Mouse (Mus musculus): ENCODE measurements around the gene Gamt. TPM values are rescaled to one million over a fixed set of nuclear protein-coding genes. Genes with fewer than 3 reads are reported as not detected.

Gamt gene
- polyA plus RNA-seq, 1 experiment from 2014 or later: 8.2 TPM

DNA sequence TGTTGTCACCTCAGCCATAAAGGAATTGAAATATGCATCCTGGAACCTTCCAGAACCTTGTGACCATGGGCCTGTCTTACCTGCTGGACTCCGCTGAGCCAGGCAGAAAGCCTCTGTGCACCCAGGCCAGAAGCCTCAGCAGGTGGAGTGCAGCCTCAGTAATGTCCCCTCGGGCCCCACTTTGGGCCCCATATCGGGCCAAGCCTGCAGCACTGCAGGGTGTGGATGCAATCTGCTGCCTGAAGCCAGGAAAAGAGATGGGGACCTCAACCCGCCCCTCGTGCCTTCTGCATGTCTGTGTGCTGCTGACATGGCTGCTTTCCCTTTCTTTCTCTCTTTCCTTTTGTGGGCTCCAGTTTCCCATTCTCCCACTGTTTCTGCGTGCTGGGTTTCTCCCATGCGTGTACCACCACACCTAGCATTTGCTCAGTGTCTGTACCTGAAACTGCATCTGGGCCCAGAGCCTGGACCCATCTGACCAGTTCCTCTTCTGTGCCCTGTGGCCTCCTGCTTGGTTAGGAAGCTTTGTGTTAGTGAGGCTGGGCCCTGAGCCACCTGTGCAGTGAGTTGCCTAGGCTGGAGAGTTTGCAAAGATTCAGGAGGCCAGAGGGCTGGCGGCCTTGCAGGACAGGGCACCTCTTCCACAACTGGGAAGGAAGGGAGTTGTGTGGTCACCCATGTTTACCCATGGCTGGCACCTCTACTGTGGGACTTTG is 11.2 kb upstream of the Gamt start:
- peaks cover 28% of the 10 kb centered on the region for H3K36me3 ChIP-seq (ENCODE audit: inconsistent target)
- H3K4me3 ChIP-seq (ENCODE audit: inconsistent target): no peak overlapping the region

GRCm38 (mm10) chr10:80271186-80271843 is 10.5 kb upstream of the Gamt start:
- peaks cover 22% of the 10 kb centered on the region for H3K36me3 ChIP-seq (ENCODE audit: inconsistent target)
- no peak overlapping the region for H3K4me3 ChIP-seq (ENCODE audit: inconsistent target)
- 33% methylated on average over 5 of the region's 5 CpGs for WGBS (ENCODE audit: missing documents)
- peaks cover 99% of the 10 kb centered on the region for H3K79me2 ChIP-seq (ENCODE audit: inconsistent target)
- H3K27ac ChIP-seq: peak overlapping the region; percentile 34

More for the DNA sequence above, 11.2 kb upstream of the Gamt start:
- Histone ChIP-seq H3K27ac (no peak overlapping the region), H3K79me2 (ENCODE audit: inconsistent target) (peaks cover 92% of the 10 kb centered on the region)
- 81% methylated on average over 8 of the region's 8 CpGs for WGBS (ENCODE audit: missing documents)

DNA sequence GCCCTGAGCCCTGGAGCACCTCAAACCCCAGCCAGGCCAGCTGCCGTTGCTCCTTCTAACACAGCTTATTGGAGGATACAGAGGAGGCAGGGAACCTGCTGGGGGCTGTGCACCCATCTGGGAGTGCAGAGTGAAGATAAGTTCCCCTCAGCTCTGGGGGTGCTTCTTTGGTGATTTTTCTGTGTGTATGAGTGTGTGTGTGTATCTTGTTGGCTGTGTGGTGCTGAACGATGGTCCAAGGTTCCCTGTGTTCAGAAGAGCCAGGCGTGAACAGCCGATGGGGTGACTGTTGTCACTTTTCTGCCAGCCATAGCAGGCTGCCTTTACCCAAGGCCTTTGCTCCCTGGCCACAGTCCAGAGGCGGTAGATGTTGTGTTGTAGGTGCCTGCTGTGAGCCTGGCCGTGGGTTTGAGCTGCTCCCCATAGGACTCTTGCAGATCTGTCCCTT is 9.9 kb upstream of the Gamt start:
- Histone ChIP-seq H3K79me2 (ENCODE audit: inconsistent target) (peaks cover 100% of the 10 kb centered on the region), H3K27ac (peak overlapping the region; percentile 34), H3K36me3 (ENCODE audit: inconsistent target) (peaks cover 17% of the 10 kb centered on the region), H3K4me3 (ENCODE audit: inconsistent target) (no peak overlapping the region)
- 42% methylated on average over 6 of the region's 6 CpGs for WGBS (ENCODE audit: missing documents)

- peak overlapping the region; percentile 34; the same call in 1 of the 2 replicates for H3K27ac ChIP-seq
- H3K4me3 ChIP-seq (ENCODE audit: inconsistent target): no peak overlapping the region
These were observed 9.3 kb upstream of the Gamt start for GRCm38 (mm10) chr10:80270099-80270498.

DNA sequence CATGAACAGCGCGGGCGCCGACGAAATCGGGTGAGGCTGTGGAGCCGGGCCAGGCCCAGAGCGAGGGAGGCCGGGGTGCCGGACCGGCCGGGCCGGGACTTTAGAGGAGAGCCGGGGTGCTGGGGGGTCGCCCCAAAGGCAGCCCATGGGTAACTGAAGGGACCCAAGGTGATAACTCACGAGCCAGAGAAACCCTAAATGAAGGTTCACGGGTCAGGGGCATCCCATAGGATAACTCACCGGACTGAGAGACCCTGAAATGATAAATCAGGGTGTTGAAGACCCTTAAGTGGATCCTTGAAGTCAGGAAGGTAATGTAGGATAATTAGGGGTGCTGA is 4.3 kb upstream of the Gamt start:
- H3K36me3 ChIP-seq (ENCODE audit: inconsistent target): no peaks in the 10 kb centered on the region
- H3K79me2 ChIP-seq (ENCODE audit: inconsistent target): peaks cover 60% of the 10 kb centered on the region
- H3K4me3 ChIP-seq (ENCODE audit: inconsistent target): peak overlapping the region; percentile 92
- 2% methylated on average over 12 of the region's 18 CpGs for WGBS (ENCODE audit: missing documents)
- H3K27ac ChIP-seq: peak overlapping the region; percentile 73

More at GRCm38 (mm10) chr10:80270099-80270498, 9.3 kb upstream of the Gamt start:
- peaks cover 12% of the 10 kb centered on the region; the same call in 1 of the 2 replicates for H3K36me3 ChIP-seq (ENCODE audit: inconsistent target)
- WGBS (ENCODE audit: missing documents): 47% methylated on average over 2 of the region's 2 CpGs
- H3K79me2 ChIP-seq (ENCODE audit: inconsistent target): peaks cover 100% of the 10 kb centered on the region

GRCm38 (mm10) chr10:80264341-80265148 is 3.7 kb upstream of the Gamt start:
- peak overlapping the region; percentile 91 for H3K27ac ChIP-seq
- WGBS (ENCODE audit: missing documents): 3% methylated on average over 57 of the region's 81 CpGs

DNA sequence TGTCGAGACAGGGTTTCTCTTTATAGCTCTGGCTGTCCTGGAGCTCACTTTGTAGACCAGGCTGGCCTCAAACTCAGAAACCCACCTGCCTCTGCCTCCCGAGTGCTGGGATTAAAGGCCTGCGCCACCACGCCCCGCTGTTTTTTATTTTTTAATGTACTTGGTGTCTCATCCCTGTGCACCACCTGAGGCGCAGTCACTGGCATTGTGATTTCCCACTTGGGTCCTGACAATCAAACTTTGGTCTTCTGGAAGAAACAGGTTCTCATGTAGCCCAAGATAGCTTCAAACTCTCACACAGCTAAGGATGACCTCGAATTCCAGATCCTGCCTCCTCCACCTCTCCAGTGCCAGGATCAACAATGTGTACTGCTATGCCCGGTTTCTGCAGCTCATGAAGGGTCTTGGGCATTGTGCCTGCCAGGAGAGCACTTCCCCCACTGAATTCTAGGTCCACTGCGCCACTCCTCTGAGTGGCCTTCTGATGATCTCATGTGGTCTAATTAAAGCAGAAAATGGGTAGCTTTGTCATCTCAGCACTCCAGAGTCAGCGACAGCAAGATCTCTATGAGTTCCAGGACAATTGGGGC is 2.1 kb upstream of the Gamt start:
- peaks cover 38% of the 10 kb centered on the region for H3K79me2 ChIP-seq (ENCODE audit: inconsistent target)
- no peak overlapping the region for H3K4me3 ChIP-seq (ENCODE audit: inconsistent target)
- peak overlapping the region; percentile 91 for H3K27ac ChIP-seq
- peaks cover 10% of the 10 kb centered on the region for H3K36me3 ChIP-seq (ENCODE audit: inconsistent target)
- 73% methylated on average over 10 of the region's 10 CpGs for WGBS (ENCODE audit: missing documents)

More at GRCm38 (mm10) chr10:80264341-80265148, 3.7 kb upstream of the Gamt start:
- H3K79me2 ChIP-seq (ENCODE audit: inconsistent target): peaks cover 54% of the 10 kb centered on the region
- H3K4me3 ChIP-seq (ENCODE audit: inconsistent target): peak overlapping the region; percentile 92; the same call in 1 of the 2 replicates
- H3K36me3 ChIP-seq (ENCODE audit: inconsistent target): no peaks in the 10 kb centered on the region

- Histone ChIP-seq H3K36me3 (ENCODE audit: inconsistent target) (peaks cover 14% of the 10 kb centered on the region), H3K79me2 (ENCODE audit: inconsistent target) (peaks cover 31% of the 10 kb centered on the region), H3K4me3 (ENCODE audit: inconsistent target) (peak overlapping the region; percentile 49), H3K27ac (peak overlapping the region; percentile 91)
- 69% methylated on average over 12 of the region's 12 CpGs for WGBS (ENCODE audit: missing documents)
These were observed 1.4 kb upstream of the Gamt start for GRCm38 (mm10) chr10:80262169-80262568.

DNA sequence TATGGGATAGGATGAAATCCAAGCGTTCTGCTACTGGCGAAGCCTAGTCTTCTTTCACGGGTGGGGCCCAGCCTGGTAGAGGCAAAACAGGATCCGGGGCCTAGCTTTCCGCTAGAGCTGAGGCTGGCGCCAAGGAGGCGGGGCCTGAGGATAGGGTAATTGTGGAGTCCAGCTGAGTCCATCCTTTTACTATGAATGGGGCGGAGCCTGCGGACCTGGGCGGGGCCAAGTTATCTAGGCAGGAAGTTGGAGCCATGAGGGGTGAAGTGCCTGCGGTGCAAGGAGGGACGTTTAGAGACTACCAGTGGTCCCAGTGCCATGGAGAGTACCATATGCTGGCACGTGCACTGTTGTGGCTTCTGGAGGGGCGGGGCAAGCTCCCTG is 765 bp upstream of the Gamt start:
- Histone ChIP-seq H3K27ac (peak overlapping the region; percentile 91), H3K4me3 (ENCODE audit: inconsistent target) (peak overlapping the region; percentile 49), H3K79me2 (ENCODE audit: inconsistent target) (peaks cover 25% of the 10 kb centered on the region), H3K36me3 (ENCODE audit: inconsistent target) (peaks cover 20% of the 10 kb centered on the region)
- 0% methylated on average over 14 of the region's 14 CpGs for WGBS (ENCODE audit: missing documents)

- Histone ChIP-seq H3K4me3 (ENCODE audit: inconsistent target) (peak overlapping the region; percentile 54), H3K79me2 (ENCODE audit: inconsistent target) (peaks cover 9% of the 10 kb centered on the region), H3K36me3 (ENCODE audit: inconsistent target) (peaks cover 36% of the 10 kb centered on the region), H3K27ac (peak overlapping the region; percentile 41)
- WGBS (ENCODE audit: missing documents): 31% methylated on average over 19 of the region's 19 CpGs
These were observed 761 bp downstream of the Gamt start for GRCm38 (mm10) chr10:80259861-80260641.

- H3K79me2 ChIP-seq (ENCODE audit: inconsistent target): peaks cover 9% of the 10 kb centered on the region; the same call in 1 of the 2 replicates
- WGBS (ENCODE audit: missing documents): 98% methylated on average over 6 of the region's 6 CpGs
- H3K36me3 ChIP-seq (ENCODE audit: inconsistent target): peaks cover 42% of the 10 kb centered on the region
- H3K27ac ChIP-seq: no peak overlapping the region
- no peak overlapping the region for H3K4me3 ChIP-seq (ENCODE audit: inconsistent target)
These were observed 1.4 kb downstream of the Gamt start for GRCm38 (mm10) chr10:80259463-80259805.

DNA sequence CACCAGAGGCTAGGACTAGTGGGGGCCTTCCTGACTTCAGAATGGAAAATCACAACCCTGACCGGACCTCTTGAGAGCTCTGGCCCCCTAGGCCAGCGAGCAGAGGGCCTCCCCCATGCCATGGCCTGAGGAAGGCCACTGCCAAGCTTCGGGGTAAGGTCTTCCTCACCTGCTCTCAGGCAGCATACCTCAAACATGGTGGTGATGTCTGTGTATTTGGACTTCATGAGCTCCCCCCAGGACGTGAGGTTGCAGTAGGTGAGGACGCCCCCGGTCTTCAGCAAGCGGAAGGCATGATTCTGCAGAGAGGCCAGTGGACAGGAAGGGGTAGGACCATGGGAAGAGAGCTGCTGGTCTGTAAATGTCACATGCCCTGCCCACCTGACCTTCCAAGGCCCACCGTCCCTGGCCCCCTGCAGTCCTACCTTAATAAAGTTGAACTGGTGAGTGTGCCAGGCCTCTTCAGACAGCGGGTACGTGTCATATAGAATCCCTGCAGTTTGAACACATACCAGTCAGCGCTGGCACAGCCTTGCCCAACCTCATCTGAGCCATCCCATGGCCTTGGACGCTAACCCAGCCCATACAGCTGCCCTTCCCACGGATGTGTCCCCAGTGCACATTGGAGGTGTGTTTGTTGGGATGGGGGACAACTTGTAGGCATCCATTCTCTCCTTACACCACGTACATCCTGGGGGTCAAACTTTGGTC is 1.9 kb downstream of the Gamt start:
- peaks cover 47% of the 10 kb centered on the region for H3K36me3 ChIP-seq (ENCODE audit: inconsistent target)
- WGBS (ENCODE audit: missing documents): 94% methylated on average over 14 of the region's 14 CpGs
- no peak overlapping the region for H3K4me3 ChIP-seq (ENCODE audit: inconsistent target)
- H3K79me2 ChIP-seq (ENCODE audit: inconsistent target): peaks cover 9% of the 10 kb centered on the region; the same call in 1 of the 2 replicates
- no peak overlapping the region for H3K27ac ChIP-seq

GRCm38 (mm10) chr10:80257936-80258335 is 2.9 kb downstream of the Gamt start:
- H3K79me2 ChIP-seq (ENCODE audit: inconsistent target): peaks cover 14% of the 10 kb centered on the region; the same call in 1 of the 2 replicates
- H3K4me3 ChIP-seq (ENCODE audit: inconsistent target): no peak overlapping the region
- H3K36me3 ChIP-seq (ENCODE audit: inconsistent target): peaks cover 57% of the 10 kb centered on the region
- WGBS (ENCODE audit: missing documents): 85% methylated on average over 2 of the region's 2 CpGs
- H3K27ac ChIP-seq: no peak overlapping the region
